Mouse (Mus musculus): Measurements from ENCODE around the gene Guca1a.

GRCm38 (mm10) chr17:47420195-47420594 lies 19.8 kb upstream of the Guca1a start:
- TF ChIP-seq CTCF (IDR thresholded peaks at IDR 0.05; ENCODE audit: borderline replicate concordance, control insufficient read depth, extremely low read depth, insufficient read depth, low read length, poor library complexity), result no peak
- TF ChIP-seq POLR2A (IDR thresholded peaks at IDR 0.05; ENCODE audit: control insufficient read depth, extremely low read depth, insufficient read depth, low read length, poor library complexity), result no peak

Data from thymus, adult 2 months (tissue).